10 mouse cellular contexts compared by ENCODE assay signal in genomic region chr17:10497781-10498420, GRCm38 (mm10).
DNase-seq lines count a peak whose midpoint lies in the region; ATAC-seq lines count a peak whose summit lies in the region.
"Had no signal": no experiment of that assay in that cellular context is flagged by ENCODE, and none has a peak within 500 bp of the region (broad histone marks: within the 10 kb centered on the region; RNA-seq: fewer than 3 reads in every experiment).

No protein-coding gene starts in this region.

- H3K4me1 ChIP-seq in heart, embryonic 11.5 days (ENCODE audit: control insufficient read depth, insufficient read depth, low read length) = peaks cover 38% of the 10 kb centered on the region
- peaks cover 11% of the 10 kb centered on the region for H3K4me1 ChIP-seq in hindbrain, embryonic 16.5 days (ENCODE audit: control insufficient read depth, insufficient read depth, low read depth, low read length)

- H3K4me2 ChIP-seq in heart, embryonic 11.5 days = no peak overlapping the region
- no peak overlapping the region for H3K4me2 ChIP-seq in hindbrain, embryonic 16.5 days (ENCODE audit: low read length)

- no peaks in the 10 kb centered on the region for H3K27me3 ChIP-seq in heart, embryonic 11.5 days (ENCODE audit: control insufficient read depth, insufficient read depth, low read length)
- H3K27me3 ChIP-seq in hindbrain, embryonic 16.5 days (replicated peaks; ENCODE audit: control insufficient read depth, insufficient read depth, low read length) = no peaks in the 10 kb centered on the region

- intact Hi-C loops in heart, postnatal 14 days (cut with DNase I) = loop anchor here (5.0 to 10.0 kb wide), 3 partner anchors 303 to 1331 kb away; no protein-coding TSS in a partner anchor

- 39% methylated on average over 4 of the region's 4 CpGs for WGBS in heart, embryonic 11.5 days (ENCODE audit: insufficient replicate concordance)
- WGBS in hindbrain, embryonic 16.5 days = 30% methylated on average over 4 of the region's 4 CpGs

- no peaks in the 10 kb centered on the region for H3K36me3 ChIP-seq in heart, embryonic 11.5 days (ENCODE audit: control insufficient read depth, insufficient read depth, low read length)
- no peaks in the 10 kb centered on the region for H3K36me3 ChIP-seq in hindbrain, embryonic 16.5 days (ENCODE audit: control insufficient read depth, insufficient read depth, low read length)

- ATAC-seq in heart, embryonic 11.5 days (replicated peaks; ENCODE audit: insufficient number of reproducible peaks, low FRiP score, low TSS enrichment) = no peak
- 0 out of 2 replicates have a peak, but pooled peaks have one; percentile 42 for ATAC-seq in hindbrain, embryonic 16.5 days
- ATAC-seq: intestine, postnatal 0 days had no signal

- H3K9me3 ChIP-seq in heart, embryonic 11.5 days (replicated peaks; ENCODE audit: control insufficient read depth, low read length) = no peaks in the 10 kb centered on the region
- no peaks in the 10 kb centered on the region for H3K9me3 ChIP-seq in hindbrain, embryonic 16.5 days (ENCODE audit: control insufficient read depth, low read length)

- no peak overlapping the region for H3K4me3 ChIP-seq in heart, embryonic 11.5 days (ENCODE audit: low read depth, low read length)
- H3K4me3 ChIP-seq in hindbrain, embryonic 16.5 days (ENCODE audit: low read length) = no peak overlapping the region

- DNase-seq in heart, postnatal 14 days = no peak
- peak; percentile 36 for DNase-seq in 3T3-L1 (ENCODE audit: low read depth, low spot score)
- peak; percentile 32 for DNase-seq in adrenal gland, adult 8-10 months
- no peak for DNase-seq in kidney, postnatal 36 days
- DNase-seq in right cerebral cortex, adult 2 months (ENCODE audit: low spot score in 2 of 2) = no peak
- DNase-seq: cerebellum, adult 2 months; right cerebral cortex, postnatal 14 days had no signal

- peak overlapping the region; percentile 65; the same call in 1 of the 2 replicates for H3K27ac ChIP-seq in heart, embryonic 11.5 days (ENCODE audit: low read depth, low read length)
- peak overlapping the region; percentile 13 for H3K27ac ChIP-seq in hindbrain, embryonic 16.5 days (ENCODE audit: low read depth, low read length)

- no peak overlapping the region for H3K9ac ChIP-seq in heart, embryonic 11.5 days (ENCODE audit: low read depth, low read length)
- no peak overlapping the region; the same call in 1 of the 2 replicates for H3K9ac ChIP-seq in hindbrain, embryonic 16.5 days (ENCODE audit: low read depth, low read length)

Comparison
In these comparisons a context has a peak if more than half of its experiments do, and no peak if none do; other contexts are left out.
1. DNase-seq: peak in 3T3-L1 (single experiment) and adrenal gland, adult 8-10 months (single experiment); none in heart, postnatal 14 days (0 of 2), kidney, postnatal 36 days (0 of 2) and right cerebral cortex, adult 2 months (0 of 2).